8 mouse cellular contexts compared by ENCODE assay signal in genomic region chr6:120579831-120580712, GRCm38 (mm10). TPM values are rescaled to one million over a fixed set of nuclear protein-coding genes. Genes with fewer than 3 reads are reported as not detected.
A peak's percentile ranks its signal among the peaks of the same experiment; 100 is the strongest.
DNase-seq lines count a peak whose midpoint lies in the region.

No protein-coding gene starts in this region.

- intact Hi-C loops in heart, postnatal 25 days (cut with DNase I), result loop anchor here (5.0 kb wide), 2 partner anchors 38 to 157 kb away; no protein-coding TSS in a partner anchor
- intact Hi-C loops in left cerebral cortex, postnatal 36 days (cut with DNase I), result loop anchor here (2.0 kb wide), 1 partner anchor 87 kb away; the partner anchor contains the start of gene Cecr2

- peak overlapping the region; percentile 77 for H3K27ac ChIP-seq in midbrain, embryonic 10.5 days (replicated peaks)

- H3K4me3 ChIP-seq in midbrain, embryonic 10.5 days, result peak overlapping the region; percentile 58

- WGBS in midbrain, embryonic 10.5 days, result under 1% methylated on average over 22 of the region's 23 CpGs

- H3K9me3 ChIP-seq in midbrain, embryonic 10.5 days (replicated peaks), result no peaks in the 10 kb centered on the region

- H3K4me1 ChIP-seq in midbrain, embryonic 10.5 days, result peaks cover 32% of the 10 kb centered on the region

- peak; percentile 98 for DNase-seq in heart, adult 11 months
- DNase-seq in heart, postnatal 25 days (ENCODE audit: low spot score), result no peak
- DNase-seq in cerebellum, postnatal 25 days, result peak; percentile 62 to 67
- peak; percentile 61 for DNase-seq in gastrocnemius, adult 18-20 months (ENCODE audit: low spot score)
- peak; percentile 69 for DNase-seq in induced T-regulatory cell, adult 2 months (ENCODE audit: low read depth)
- DNase-seq in left cerebral cortex, postnatal 36 days (ENCODE audit: low spot score in 2 of 2), result peak; percentile 46
- DNase-seq in midbrain, embryonic 10.5 days (ENCODE audit: low spot score), result peak; percentile 79
- DNase-seq in spleen, adult 18-20 months, result peak; percentile 63 to 73

- peaks cover 22% of the 10 kb centered on the region for H3K27me3 ChIP-seq in midbrain, embryonic 10.5 days (ENCODE audit: low read depth, poor library complexity, severe bottlenecking)

- no peaks in the 10 kb centered on the region for H3K36me3 ChIP-seq in midbrain, embryonic 10.5 days

RNA-seq across cellular contexts. Expression of gene Hdhd5, which starts 49.0 kb away (rescaled TPM):
- total RNA-seq in heart, postnatal 25 days (2021), result 10 to 100 TPM; 19.6 to 21.5 TPM
- total RNA-seq in gastrocnemius, adult 18-20 months (2021), result 10 to 100 TPM; 19.9 to 26.1 TPM
- total RNA-seq in left cerebral cortex, postnatal 36 days (2021), result 10 to 100 TPM; 30.9 to 44.9 TPM
- 21.0 and 21.6 TPM in 2 replicates for polyA plus RNA-seq in midbrain, embryonic 10.5 days (2016; fragmentation: Nextera tagmentation; extraction: Ambion mirVana)
